Mouse (Mus musculus) brain, embryonic 14.5 days (tissue): ENCODE results near the gene Dnaaf3. TPM values are rescaled to one million over a fixed set of nuclear protein-coding genes. Genes with fewer than 3 reads are reported as not detected.
"Not testable (repeated sequence)": the region's sequence is repeated elsewhere in the genome, so short reads cannot be mapped to it uniquely, and the experiment has no call there.

ENCODE experiments used
- DNase-seq: peaks from one replicate; pipeline ENCODE4 v3.0.0-alpha.2; 2011; ENCODE audit warnings: low read depth
- CTCF ChIP-seq: fragments of 200-500 bp; IDR thresholded peaks from 2 replicates; pipeline ENCODE4 v1.5.1; 2012; ENCODE audit warnings: inconsistent platforms, mild to moderate bottlenecking, moderate library complexity, borderline replicate concordance; ENCODE audit not compliant: insufficient read depth, insufficient read length; ENCODE audit errors: extremely low read depth
- POLR2A ChIP-seq: fragments of 200-500 bp; IDR thresholded peaks from 2 replicates; pipeline ENCODE4 v1.6.1; 2012; ENCODE audit warnings: mild to moderate bottlenecking, inconsistent platforms, borderline replicate concordance; ENCODE audit not compliant: poor library complexity, insufficient read depth, insufficient read length, severe bottlenecking; ENCODE audit errors: extremely low read depth
- polyA plus RNA-seq: library from polyadenylated mRNA; depleted of rRNA; stranded (reverse); fragments of >200 nt; gene quantifications from 2 replicates; pipeline ENCODE4 v1.2.3, GENCODE M21; 2012; rRNA removed

The Dnaaf3 gene
- 5.9 and 6.4 TPM in 2 replicates for polyA plus RNA-seq

DNA sequence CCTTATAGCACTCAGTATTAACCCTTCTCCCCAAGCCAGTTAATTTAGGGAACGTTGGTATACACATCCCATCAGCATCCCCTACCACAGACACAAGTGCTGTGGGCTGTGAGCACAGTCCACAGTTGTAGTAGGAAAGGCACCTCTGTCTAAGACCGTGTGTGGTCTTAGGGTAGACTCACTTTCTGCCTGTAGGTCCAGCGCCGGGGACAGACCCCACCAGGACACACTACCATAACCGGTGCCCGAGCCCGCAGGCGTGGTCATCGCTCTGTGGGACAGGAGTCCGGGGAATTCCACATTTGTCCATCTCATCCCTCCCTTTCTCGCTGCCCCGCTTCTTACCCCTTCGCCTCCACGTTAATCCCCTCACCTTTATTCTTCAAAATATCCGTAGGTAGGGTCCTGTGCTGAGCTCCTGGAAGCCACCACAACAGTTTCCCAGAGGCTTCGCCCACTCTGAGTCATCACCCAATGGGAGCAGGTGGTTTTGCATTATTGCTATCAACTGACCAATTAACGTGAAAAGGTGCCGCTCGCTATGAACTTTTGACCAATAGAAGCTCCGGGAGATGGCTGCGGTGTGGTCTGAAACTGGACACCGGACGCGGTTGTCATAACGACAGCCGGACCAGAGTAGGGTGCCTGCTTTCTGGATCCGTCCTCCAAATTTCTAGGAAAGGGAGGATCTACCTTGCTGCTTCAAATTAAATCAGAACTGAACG, at the start of gene Dnaaf3:
Gene Dnaaf3, minus strand, starts transcription at position 449 of the 725 bp plus-strand sequence.
- TF ChIP-seq POLR2A (no peak), CTCF (no peak)
- peak; percentile 89 for DNase-seq

DNA sequence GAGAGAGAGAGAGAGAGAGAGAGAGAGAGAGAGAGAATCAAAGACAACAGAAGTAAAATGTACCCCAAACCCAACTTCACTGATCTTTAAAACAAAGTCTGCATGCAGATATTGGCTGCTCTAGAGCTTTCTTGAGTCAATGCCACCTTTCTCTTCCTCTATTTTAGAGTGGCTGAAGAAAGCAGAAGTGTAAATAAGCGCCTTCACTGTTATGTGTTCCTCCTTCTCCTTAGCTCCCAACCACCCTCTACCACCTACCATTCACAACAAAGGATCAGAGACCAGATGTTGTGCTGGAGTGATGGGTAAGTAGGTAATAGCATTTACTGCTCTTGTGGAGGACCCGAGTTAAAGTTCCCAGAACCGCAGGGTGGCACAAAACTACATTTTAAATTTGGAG, 49.2 kb upstream of the Dnaaf3 start:
- DNase-seq: not testable (repeated sequence)

DNA sequence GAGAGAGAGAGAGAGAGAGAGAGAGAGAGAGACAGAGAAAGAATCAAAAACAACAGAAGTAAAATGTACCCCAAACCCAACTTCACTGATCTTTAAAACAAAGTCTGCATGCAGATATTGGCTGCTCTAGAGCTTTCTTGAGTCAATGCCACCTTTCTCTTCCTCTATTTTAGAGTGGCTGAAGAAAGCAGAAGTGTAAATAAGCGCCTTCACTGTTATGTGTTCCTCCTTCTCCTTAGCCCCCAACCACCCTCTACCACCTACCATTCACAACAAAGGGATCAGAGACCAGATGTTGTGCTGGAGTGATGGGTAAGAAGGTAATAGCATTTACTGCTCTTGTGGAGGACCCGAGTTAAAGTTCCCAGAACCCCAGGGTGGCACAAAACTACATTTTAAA, 40.1 kb upstream of the Dnaaf3 start:
- not testable (repeated sequence) for DNase-seq

DNA sequence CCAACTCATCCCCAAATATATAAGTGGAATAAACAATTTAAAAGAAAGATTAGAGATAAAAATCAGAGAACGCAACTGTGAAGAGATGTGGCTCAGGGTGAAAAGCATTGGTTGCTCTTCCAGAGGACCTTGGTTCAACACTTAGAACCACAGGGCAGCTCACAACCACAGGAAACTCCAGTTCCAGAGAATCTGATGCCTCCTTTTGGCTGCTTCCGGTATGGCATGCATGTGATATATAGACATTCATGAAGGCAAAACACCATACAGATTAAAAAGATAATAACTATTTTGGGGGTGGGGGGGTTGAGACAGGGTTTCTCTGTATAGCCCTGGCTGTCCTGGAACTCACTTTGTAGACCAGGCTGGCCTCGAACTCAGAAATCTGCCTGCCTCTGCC, 30.4 kb upstream of the Dnaaf3 start:
- TF ChIP-seq CTCF (peak; percentile 6; the same call in 1 of the 2 replicates), POLR2A (no peak)
- no peak for DNase-seq

DNA sequence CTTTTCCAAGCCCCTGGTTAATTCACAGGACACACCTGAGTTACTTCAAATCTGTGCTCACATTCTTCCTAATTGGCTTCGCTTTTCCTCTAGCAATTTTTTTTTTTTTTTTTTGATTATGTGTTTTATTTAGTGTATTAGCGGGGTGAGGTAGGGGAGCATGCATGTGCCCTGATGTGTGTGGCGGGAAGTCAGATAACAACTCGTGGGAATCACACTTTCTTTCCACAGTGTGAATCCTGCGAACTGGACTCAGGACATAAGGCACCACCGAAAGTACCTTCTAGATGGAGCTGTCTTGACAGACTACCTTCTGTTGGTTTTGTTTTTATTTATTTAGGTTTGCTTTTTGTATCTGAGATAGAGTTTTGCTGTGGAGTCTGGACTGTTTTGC, 24.9 kb upstream of the Dnaaf3 start:
- DNase-seq: no peak
- TF ChIP-seq POLR2A: no peak
- no peak for TF ChIP-seq CTCF

DNA sequence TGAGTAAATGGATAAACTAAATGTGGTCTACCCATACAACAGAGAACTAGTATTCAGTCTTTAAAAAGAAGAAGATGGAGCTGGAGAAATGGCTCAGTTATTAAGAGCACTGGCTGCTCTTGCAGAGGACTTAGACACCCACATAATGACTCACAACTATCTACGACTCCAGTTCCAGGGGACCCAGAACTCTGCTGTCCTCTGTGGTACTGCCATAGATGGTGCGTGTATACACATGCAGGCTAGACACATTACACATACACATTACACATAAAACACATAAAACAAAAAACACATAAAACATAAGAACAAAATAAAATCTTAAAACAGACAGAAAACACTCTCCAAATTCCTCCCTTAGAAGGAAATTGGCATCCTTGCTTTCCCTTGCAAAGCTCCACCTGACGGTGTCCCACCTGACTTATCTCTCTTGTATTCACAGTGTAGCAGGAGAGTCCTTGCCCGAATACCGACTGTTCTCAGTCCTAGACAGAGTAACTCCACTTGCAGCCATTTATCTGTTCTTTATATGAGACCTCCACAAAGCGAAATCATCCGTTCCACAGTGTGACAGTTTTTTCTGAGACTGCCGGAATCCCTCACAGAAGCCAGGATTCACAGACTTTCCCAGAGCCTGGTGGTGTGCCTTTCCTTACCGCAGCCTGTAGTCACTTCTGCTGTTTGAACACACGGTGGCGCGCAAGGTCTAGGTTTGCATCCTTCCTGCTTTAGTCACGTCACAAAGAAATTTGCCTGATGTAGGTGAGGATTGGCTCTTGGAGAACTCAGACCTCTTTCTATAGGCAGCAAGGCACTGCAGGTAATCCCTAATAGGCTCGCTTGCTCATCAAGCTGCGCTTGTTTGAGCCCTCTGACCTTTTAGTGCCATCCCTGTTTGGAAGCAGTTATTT, 24.3 kb upstream of the Dnaaf3 start:
- TF ChIP-seq CTCF: peak; percentile 96
- no peak for TF ChIP-seq POLR2A
- DNase-seq: peak; percentile 96

DNA sequence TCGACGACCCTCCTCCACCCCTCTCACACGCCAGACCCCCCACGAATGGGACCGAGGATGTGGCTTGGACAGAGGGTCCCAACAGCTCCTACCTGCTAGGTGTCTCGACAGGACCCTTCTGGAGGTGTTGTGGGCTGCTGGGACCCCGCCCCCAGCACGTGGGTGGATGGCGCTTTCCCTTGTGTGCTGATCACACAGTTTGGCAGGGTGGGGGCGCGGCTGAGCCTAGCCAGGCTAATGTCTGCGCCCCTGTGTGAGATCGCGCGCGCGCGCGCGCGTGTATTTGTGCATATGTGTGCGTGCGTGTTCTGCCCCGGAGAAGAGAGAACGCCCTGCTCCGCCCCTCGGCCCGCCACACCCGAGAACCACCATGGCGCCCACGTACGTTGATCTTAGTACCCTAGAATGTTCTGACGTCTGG, 15.0 kb upstream of the Dnaaf3 start, which contains the start of gene Syt5:
Gene Syt5, minus strand, starts transcription at position 321 of the 421 bp plus-strand sequence.
- peak; percentile 89 for DNase-seq
- TF ChIP-seq CTCF (no peak), POLR2A (peak; percentile 8; the same call in 1 of the 2 replicates)

DNA sequence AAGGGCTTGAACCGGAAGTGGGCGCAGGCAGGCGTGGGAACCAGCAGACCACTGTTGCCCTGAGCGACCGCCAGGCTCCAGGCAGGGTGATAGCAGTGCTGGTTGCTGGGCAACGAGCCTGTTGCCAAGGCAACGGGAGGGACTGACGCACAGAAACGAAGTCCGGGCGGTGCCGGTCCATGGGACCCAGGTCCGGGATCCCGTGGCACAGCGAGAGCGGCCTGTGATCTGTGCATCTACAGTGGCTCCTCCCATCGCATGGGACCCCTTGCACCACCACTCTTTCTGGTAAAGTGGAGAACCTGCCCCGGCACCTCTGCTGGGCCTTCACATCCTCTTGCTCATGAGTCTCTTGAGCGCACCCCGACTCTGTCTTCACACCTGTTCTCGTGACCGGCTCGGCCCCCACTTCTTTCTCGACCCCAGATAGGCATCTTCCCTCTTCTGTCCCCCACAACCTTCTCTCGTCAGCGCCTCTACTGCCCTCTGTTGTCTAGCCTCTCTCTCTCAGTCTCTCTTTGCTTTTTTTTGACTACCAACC, 14.4 kb upstream of the Dnaaf3 start:
- peak; percentile 20; the same call in 1 of the 2 replicates for TF ChIP-seq CTCF
- TF ChIP-seq POLR2A: 0 out of 2 replicates have a peak, but pooled peaks have one; percentile 25

DNA sequence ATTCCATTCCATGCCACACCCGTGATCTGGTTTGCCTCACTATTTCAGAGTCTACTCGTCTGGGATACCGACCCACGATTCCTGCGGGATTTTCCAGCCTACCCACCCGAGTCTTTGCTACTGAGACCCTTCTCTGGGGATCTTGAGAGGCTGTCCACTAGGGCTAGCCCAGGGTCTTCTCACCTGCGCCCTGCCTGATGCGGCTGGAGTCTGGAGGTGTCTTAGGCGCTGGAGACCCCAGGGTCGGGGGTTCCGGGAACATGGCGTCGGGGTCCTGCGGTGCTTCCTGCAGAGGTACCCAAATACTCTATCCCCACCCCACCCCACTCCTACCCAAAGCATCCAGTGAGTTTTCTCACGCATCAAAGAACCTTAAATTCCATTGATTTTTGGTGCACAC, 13.8 kb upstream of the Dnaaf3 start:
- TF ChIP-seq CTCF (no peak), POLR2A (no peak)
- DNase-seq: no peak

More for the DNA sequence above, 14.4 kb upstream of the Dnaaf3 start:
- DNase-seq: peak; percentile 96

DNA sequence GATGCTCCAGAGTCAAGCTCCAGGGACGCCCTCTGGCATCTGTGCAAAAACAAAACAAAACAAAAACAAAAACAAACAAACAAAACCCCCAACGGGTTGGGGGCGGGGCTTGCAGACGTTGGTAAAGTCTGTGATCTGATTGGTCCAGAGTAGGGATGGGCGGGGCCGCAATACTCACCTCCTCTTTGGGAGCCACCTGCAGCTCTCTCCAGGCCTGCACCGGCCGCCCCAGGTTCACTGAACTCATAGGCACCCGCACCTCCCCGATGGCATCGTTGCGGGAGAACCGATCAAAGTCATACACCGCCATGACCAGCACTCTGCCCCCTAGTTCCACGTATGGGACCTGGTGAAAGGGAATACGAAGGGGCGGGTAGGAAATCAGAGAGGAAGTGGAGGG, 9.8 kb upstream of the Dnaaf3 start:
- TF ChIP-seq POLR2A (no peak), CTCF (no peak)
- DNase-seq: no peak

DNA sequence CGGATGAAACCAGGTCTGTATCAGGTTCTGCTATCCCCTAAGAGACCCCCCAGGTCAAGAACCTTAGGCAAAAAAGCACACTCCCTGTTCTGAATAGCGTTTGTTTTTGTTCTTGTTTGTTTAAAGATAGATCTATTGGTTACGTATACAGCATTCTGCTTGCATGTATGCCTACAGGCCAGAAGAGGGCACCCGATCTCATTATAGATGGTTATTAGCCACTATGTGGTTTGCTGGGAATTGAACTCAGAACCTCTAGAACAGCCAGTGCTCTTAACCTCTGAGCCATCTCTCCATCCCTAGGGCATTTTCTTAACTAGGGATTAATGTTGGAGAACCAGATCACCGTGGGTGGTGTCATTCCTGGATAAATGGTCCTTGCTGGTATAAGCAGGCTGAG, 9.1 kb upstream of the Dnaaf3 start:
- TF ChIP-seq POLR2A (no peak), CTCF (no peak)

DNA sequence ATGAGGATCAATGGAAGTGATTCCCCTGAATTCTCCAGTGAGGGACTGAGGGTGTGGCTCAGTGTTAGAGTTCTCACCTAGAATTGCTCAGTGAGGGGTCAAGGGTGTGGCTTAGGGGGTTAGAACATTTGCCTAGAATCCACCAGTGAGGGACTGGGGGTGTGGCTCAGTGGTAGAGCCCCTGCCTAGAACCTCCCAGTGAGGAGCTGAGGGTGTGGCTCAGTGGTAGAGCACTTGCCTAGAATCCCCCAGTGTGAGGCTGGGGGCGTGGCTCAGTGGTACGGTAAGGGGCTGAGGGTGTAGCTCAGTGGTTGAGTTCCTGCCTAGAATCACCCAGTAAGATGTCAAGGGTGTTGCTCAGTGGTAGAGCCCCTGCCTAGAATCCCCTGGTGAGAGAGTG, 6.8 kb upstream of the Dnaaf3 start:
- no peak for TF ChIP-seq CTCF
- TF ChIP-seq POLR2A: no peak
- no peak for DNase-seq

More for the DNA sequence above, 9.1 kb upstream of the Dnaaf3 start:
- DNase-seq: no peak

DNA sequence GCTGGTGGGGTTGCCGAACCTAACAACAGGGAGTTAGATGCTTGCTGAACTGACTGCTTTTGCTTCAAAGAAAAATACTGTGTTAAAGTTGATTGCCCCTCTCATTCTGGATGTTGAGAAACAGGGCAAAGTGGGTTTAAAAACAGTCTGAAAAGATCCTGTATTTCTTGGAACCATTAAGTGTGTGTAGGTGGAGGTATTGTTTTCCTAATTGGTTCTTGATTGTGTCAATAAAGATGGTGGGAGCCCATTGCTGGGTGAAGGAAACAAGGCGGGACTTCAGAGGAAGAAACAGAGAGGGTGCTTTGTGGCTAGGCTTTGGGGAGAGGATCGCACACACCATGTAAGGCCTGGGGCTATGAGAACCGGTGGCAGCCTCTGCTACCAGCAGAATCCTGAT, 4.9 kb upstream of the Dnaaf3 start:
- no peak for DNase-seq
- TF ChIP-seq CTCF: no peak
